Mouse (Mus musculus): ENCODE results near the gene Unc93a. TPM values are rescaled to one million over a fixed set of nuclear protein-coding genes. Genes with fewer than 3 reads are reported as not detected.
"Not testable (repeated sequence)": the region's sequence is repeated elsewhere in the genome, so short reads cannot be mapped to it uniquely, and the experiment has no call there.

Unc93a gene
- polyA plus RNA-seq, 1 experiment from 2014 or later, result not detected

GRCm38 (mm10) chr17:13129737-13130465, 1.7 kb downstream of the Unc93a start:
- not testable (repeated sequence) for H3K4me3 ChIP-seq

GRCm38 (mm10) chr17:13129324-13129723, 2.3 kb downstream of the Unc93a start:
- H3K9ac ChIP-seq; H3K27ac ChIP-seq (ENCODE audit: poor library complexity, severe bottlenecking); H3K36me3 ChIP-seq; H3K27me3 ChIP-seq (replicated peaks); H3K9me3 ChIP-seq (replicated peaks); ATAC-seq (ENCODE audit: insufficient number of reproducible peaks, low FRiP score); H3K4me1 ChIP-seq (replicated peaks); H3K4me2 ChIP-seq; H3K4me3 ChIP-seq: not testable (repeated sequence)
- no CpG with 5 or more reads among the region's 3 CpGs for WGBS

More at GRCm38 (mm10) chr17:13129737-13130465, 1.7 kb downstream of the Unc93a start:
- not testable (repeated sequence) for H3K36me3 ChIP-seq; H3K4me1 ChIP-seq (replicated peaks); ATAC-seq (ENCODE audit: insufficient number of reproducible peaks, low FRiP score); H3K27me3 ChIP-seq (replicated peaks); H3K4me2 ChIP-seq; H3K27ac ChIP-seq (ENCODE audit: poor library complexity, severe bottlenecking); H3K9me3 ChIP-seq (replicated peaks); H3K9ac ChIP-seq
- WGBS, result 79% methylated on average over 9 of the region's 11 CpGs

GRCm38 (mm10) chr17:13124241-13124640, 7.4 kb downstream of the Unc93a start:
- H3K4me3 ChIP-seq; H3K4me2 ChIP-seq; ATAC-seq (ENCODE audit: insufficient number of reproducible peaks, low FRiP score); H3K9ac ChIP-seq; H3K4me1 ChIP-seq (replicated peaks); H3K27me3 ChIP-seq (replicated peaks); H3K9me3 ChIP-seq (replicated peaks); H3K36me3 ChIP-seq; H3K27ac ChIP-seq (ENCODE audit: poor library complexity, severe bottlenecking): not testable (repeated sequence)
- 34% methylated on average over 2 of the region's 3 CpGs for whole genome bisulfite sequencing

GRCm38 (mm10) chr17:13123308-13124038, 8.1 kb downstream of the Unc93a start:
- ATAC-seq (ENCODE audit: insufficient number of reproducible peaks, low FRiP score), result peak; percentile 62
- not testable (repeated sequence) for H3K9me3 ChIP-seq (replicated peaks); H3K4me2 ChIP-seq; H3K27ac ChIP-seq (ENCODE audit: poor library complexity, severe bottlenecking); H3K27me3 ChIP-seq (replicated peaks); H3K4me1 ChIP-seq (replicated peaks); H3K9ac ChIP-seq; H3K36me3 ChIP-seq; H3K4me3 ChIP-seq
- WGBS, result 69% methylated on average over 2 of the region's 5 CpGs

- H3K4me2 ChIP-seq; H3K9ac ChIP-seq; H3K27ac ChIP-seq (ENCODE audit: poor library complexity, severe bottlenecking); ATAC-seq (ENCODE audit: insufficient number of reproducible peaks, low FRiP score); H3K9me3 ChIP-seq (replicated peaks); H3K27me3 ChIP-seq (replicated peaks); H3K4me1 ChIP-seq (replicated peaks); H3K4me3 ChIP-seq; H3K36me3 ChIP-seq: not testable (repeated sequence)
- 53% methylated on average over 3 of the region's 9 CpGs for WGBS
Observed at GRCm38 (mm10) chr17:13112504-13113291, 18.9 kb downstream of the Unc93a start.

- H3K4me3 ChIP-seq; ATAC-seq (ENCODE audit: insufficient number of reproducible peaks, low FRiP score): not testable (repeated sequence)
- 74% methylated on average over 5 of the region's 5 CpGs for WGBS
Observed at GRCm38 (mm10) chr17:13106563-13106962, 25.0 kb downstream of the Unc93a start.

GRCm38 (mm10) chr17:13092960-13093359, 38.6 kb downstream of the Unc93a start:
- not testable (repeated sequence) for H3K4me1 ChIP-seq (replicated peaks); H3K9me3 ChIP-seq (replicated peaks); H3K27ac ChIP-seq (ENCODE audit: poor library complexity, severe bottlenecking); H3K4me3 ChIP-seq; H3K36me3 ChIP-seq; H3K27me3 ChIP-seq (replicated peaks); H3K9ac ChIP-seq; H3K4me2 ChIP-seq
- peak; percentile 45; the same call in 1 of the 2 replicates for ATAC-seq (ENCODE audit: insufficient number of reproducible peaks, low FRiP score)
- WGBS, result 71% methylated on average over 3 of the region's 4 CpGs

More at GRCm38 (mm10) chr17:13106563-13106962, 25.0 kb downstream of the Unc93a start:
- not testable (repeated sequence) for H3K27me3 ChIP-seq (replicated peaks); H3K4me2 ChIP-seq; H3K9me3 ChIP-seq (replicated peaks); H3K9ac ChIP-seq; H3K4me1 ChIP-seq (replicated peaks); H3K36me3 ChIP-seq; H3K27ac ChIP-seq (ENCODE audit: poor library complexity, severe bottlenecking)

- not testable (repeated sequence) for H3K4me2 ChIP-seq; H3K4me1 ChIP-seq (replicated peaks); H3K27me3 ChIP-seq (replicated peaks); H3K4me3 ChIP-seq; H3K36me3 ChIP-seq; ATAC-seq (ENCODE audit: insufficient number of reproducible peaks, low FRiP score); H3K27ac ChIP-seq (ENCODE audit: poor library complexity, severe bottlenecking); H3K9me3 ChIP-seq (replicated peaks); H3K9ac ChIP-seq
- WGBS, result 65% methylated on average over 8 of the region's 8 CpGs
Observed at GRCm38 (mm10) chr17:13092100-13092764, 39.4 kb downstream of the Unc93a start.

GRCm38 (mm10) chr17:13091510-13091909, 40.1 kb downstream of the Unc93a start:
- not testable (repeated sequence) for H3K27ac ChIP-seq (ENCODE audit: poor library complexity, severe bottlenecking); H3K4me1 ChIP-seq (replicated peaks); H3K36me3 ChIP-seq; H3K4me3 ChIP-seq; H3K9ac ChIP-seq; H3K4me2 ChIP-seq; H3K27me3 ChIP-seq (replicated peaks); H3K9me3 ChIP-seq (replicated peaks); ATAC-seq (ENCODE audit: insufficient number of reproducible peaks, low FRiP score)
- 100% methylated on average over 1 of the region's 1 CpGs for WGBS

- ATAC-seq (ENCODE audit: insufficient number of reproducible peaks, low FRiP score); H3K4me2 ChIP-seq; H3K9me3 ChIP-seq (replicated peaks); H3K36me3 ChIP-seq; H3K4me3 ChIP-seq; H3K27ac ChIP-seq (ENCODE audit: poor library complexity, severe bottlenecking); H3K9ac ChIP-seq; H3K4me1 ChIP-seq (replicated peaks); H3K27me3 ChIP-seq (replicated peaks): not testable (repeated sequence)
- 69% methylated on average over 4 of the region's 5 CpGs for WGBS
Observed at GRCm38 (mm10) chr17:13069227-13069626, 62.4 kb downstream of the Unc93a start.

Measured in heart, embryonic 12.5 days (tissue).